Mouse (Mus musculus) frontal cortex, adult 2 months (tissue): ENCODE results near the gene Prkacb. TPM values are rescaled to one million over a fixed set of nuclear protein-coding genes. Genes with fewer than 3 reads are reported as not detected.
"Not testable (repeated sequence)": the region's sequence is repeated elsewhere in the genome, so short reads cannot be mapped to it uniquely, and the experiment has no call there.

Source experiments
- DNase-seq, 2 experiments: peaks; one replicate each; pipeline ENCODE4 v3.0.0; 2022; ENCODE audit warnings: low spot score in 1 of 2; ENCODE audit errors: extremely low spot score in 1 of 2
- polyA plus RNA-seq: library from polyadenylated mRNA; depleted of rRNA; stranded (reverse); fragments of >200 nt; gene quantifications from 2 replicates; pipeline ENCODE4 v1.2.3, GENCODE M21; 2012

Gene Prkacb
- polyA plus RNA-seq, 1 experiment: 194 TPM

DNA sequence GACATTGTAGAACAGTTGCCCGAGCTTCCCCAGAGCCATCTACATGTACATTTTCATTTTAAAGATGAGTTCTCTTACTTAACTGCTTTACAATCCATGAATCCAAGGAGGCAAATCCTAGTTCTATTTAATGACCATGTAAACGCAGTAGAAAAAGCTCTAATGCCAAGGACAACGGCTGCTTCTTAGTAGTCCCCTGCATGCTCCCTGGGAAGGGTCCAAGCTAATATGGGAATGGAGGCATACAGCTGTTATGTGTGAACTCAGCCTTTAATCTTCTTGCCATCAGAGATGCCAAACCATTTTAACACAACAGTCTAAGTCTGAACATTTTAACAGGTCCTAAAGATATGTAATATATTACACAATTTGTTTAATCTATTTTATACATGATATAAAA lies 32.5 kb downstream of the Prkacb start:
- no peak for DNase-seq

DNA sequence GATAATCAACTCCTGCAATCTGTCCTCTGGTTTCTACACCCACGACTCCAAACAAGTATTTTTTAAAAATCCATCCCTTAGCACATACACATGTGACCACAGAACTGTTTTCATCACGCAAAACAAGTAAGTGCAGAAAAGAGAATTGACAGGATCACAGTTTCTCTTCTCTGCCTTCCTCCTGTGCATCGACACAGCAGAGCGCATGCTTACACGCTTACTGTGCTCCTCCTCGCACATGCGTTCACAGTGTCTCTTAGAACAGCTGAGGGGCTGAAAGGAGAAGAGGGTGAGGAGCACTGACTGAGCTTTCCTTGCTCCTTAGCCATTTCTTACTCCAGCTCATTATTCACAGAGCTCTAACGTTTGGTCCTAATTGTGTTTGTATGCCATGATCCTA lies 33.9 kb downstream of the Prkacb start:
- DNase-seq: no peak

DNA sequence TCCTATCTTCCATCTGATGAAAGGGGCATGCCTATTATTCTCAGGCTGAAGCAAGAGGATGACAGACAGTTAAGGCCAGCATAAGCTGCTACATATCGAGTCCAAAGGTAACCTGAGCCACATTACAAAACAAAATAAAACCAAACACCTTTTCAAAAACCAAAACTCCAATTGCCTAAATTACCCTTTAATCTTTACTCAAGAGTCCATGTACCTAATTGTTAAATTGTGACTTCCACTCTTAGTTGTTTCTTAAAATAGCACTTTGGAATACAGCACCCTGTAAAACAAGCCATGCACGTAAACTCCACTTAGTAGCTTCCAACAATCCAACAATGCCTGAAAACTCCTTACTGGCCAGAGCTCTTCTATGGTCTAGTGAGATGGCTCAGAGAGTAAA lies 34.3 kb downstream of the Prkacb start:
- no peak for DNase-seq

DNA sequence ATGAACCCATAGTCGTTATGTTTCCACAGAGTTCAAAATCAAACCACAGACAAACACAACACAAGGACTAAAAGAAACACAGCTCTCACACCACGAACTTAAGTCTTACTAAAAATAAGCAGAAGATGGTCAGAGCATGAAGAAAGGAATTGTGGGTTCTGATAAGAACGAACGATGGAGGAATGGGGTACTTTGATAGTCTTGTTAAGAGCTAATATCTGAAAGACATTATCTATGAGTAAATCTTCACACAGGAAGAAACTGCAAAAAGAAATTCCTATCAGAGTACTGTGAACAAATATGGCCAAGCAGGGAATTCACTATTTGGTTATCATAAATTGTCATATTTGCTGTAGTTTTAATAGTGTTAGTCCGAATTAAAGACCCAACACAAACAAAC lies 36.1 kb downstream of the Prkacb start:
- no peak for DNase-seq

DNA sequence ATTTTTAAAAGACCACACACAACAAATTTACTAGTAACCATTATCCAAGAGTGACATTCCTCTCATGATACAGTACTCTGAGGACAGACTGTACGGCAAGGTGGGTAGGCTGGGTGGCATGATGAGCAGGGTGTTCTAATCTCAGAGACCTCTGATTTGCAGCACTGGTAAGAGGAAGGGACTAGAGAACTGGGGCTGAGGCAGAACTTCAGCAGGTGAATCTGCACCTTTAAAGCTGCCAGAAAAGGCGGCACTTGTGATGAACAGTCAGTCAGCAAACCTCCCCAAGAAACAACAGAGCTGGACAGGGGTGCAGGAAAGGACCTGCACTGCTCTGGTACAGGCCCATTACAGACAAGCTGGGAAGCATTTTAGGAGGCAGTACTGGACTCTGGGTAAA lies 41.9 kb downstream of the Prkacb start:
- DNase-seq: no peak

DNA sequence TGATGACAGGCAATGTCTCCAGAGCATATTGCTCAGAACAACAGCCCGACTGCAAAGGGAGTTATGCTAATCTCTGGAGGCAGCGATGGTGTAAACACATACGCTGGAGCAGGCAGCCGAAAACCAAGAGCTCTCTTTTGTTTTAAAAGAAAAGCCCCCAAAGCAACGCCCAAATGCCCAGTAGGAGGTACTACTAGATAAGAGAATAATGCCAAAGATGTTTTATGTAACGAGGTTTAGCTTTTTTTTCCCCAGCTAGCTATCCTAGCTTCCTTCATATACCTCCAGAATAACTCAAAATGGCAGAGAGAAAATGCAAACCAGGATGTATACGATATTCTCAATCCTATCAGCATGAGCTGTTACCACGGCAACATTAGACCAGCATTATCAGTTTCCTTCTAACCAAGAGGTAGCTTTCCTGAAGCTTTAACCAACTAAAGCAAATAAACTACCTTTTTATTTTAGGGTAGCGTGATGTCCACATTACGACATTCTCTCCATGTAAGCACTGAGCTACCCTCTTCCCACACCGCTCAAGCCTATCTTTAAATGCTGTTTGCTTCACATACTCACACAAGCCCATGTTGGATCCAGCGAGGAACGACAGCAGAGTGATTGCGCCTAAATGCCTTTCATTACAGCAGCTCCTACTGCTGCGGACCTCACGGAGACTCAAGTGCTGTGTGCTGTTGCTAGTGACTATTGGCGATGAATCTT lies 42.7 kb downstream of the Prkacb start:
- DNase-seq: peak; percentile 50 to 72

DNA sequence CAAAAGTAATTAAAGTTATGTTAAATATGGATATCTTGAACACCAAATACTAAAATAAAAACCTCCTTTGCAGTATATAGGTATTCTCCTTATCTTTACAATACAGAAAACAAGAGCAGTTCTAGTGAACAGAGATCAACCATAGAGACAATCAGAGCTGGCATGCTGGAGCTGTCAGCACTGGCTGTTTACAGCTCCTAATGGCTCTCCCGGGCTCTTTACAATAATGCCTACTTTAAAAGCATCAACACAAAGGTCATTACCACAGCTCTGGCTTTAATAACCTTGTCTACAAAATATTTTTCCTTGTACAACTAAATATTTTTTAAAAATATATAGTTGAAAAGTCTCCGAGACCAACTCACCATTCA lies 43.2 kb downstream of the Prkacb start:
- DNase-seq: no peak

DNA sequence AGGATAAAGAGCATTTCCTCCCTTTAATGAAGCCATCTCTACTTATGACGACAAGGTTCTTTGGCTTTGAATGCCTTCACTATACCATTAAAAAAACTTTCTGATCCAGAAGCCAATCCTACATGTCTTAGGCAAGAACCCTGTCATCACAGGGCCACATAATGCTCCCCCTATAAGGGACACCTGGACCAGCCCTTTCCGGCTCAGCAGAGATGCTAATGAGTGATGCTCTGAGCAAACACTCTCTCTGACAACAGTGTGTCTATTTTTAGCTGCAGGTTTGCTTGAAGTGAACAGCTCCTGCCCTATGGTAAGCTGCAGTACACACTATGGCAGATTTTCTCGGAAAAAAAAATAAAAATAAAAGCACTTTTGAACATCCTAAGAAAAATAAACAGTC lies 43.9 kb downstream of the Prkacb start:
- DNase-seq: peak; percentile 56 to 69

DNA sequence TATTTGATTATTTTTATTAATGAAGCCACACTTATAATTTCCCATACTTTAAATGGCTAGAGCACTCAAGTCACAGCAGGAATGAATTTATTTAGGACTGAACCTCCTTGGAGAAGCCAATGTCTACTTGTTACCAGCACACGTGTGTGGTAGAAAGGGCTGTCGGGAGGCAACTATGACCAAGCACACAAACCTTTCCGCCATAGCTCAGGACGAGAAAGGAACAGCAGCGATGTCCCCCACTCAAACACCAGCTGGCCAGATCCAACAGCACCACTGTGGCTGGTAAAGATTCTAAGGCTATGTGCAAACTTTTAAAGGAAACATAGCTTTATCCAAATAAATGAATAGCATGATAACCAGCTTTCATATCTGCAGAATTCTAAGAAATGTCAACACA lies 44.4 kb downstream of the Prkacb start:
- DNase-seq: no peak

DNA sequence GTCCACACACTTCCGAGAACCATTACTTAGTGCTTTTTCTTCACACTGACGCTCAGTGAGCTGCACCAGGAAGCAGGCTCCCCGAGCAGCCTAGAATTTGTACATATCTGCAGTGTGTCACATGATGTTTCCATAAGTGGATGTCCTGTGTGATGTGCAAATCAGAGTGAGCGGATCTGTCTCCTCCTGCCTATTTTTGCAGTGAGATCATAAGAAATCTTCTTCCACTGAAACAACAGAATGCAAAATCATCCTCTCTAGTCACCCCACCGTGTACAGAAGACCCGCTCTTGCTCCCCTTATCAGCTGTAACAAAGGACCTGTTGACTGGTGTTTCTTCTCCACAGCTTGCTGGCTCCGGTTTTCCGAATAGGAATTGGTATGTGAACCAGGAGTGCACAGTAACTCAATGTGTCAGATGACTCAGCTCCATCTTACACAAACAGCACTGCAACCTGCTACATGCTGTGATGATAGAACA lies 46.0 kb downstream of the Prkacb start:
- peak in 1 of 2 experiments; percentile 63 for DNase-seq

DNA sequence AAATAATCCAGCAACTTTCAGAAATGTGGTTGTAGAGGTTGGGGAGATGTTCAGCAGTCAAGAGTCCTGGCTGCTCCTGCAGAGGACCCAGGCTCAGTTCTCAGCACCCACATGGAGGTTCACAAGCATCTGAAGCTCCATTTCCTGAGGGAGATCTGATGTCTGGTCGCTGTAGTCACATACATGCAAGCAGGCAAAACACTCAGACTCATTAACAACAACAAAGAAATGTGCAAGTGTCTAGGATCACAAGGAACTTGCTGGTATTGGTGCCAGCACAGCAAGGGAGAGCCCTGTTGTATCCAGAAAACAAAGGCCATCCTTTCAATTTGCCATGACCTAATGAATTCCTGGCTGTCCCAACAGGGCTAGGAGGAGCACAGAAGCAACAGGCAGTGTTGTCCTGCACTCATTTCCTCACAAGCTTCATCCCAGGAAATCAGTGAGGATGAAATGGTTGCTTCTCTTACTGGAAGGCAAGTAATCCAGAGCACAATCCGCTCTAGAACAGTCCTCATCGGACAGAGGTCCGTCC lies 46.7 kb downstream of the Prkacb start:
- DNase-seq: no peak

DNA sequence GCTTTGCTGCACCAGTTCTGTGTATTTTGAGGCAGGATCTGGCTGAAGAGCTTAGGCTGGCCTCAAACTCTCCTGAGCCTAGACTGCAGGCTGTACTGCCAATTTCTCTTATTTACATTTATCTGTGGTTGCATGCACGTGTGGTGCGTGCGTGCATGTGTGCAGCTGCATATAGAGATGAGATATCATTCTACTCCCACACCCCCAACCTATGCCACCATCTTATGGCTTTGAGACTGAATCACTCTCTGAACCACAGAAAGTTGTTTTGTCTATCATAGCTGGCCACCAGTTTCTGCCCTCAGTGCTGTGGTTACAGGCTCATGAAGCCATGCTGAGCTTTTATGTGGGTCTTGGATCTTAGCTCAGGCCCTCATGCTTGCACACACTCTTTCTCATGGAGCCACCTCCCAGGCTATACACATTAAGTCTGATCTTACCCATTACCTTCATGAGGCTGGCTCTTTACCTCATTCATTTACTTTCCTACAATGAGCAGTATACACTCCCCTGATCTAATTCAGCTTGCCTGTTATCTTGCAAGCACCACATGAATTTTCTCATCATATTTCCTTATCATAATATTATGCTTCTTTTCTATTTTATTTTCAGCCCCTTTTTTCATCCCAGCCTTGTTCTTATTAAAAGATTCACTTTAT lies 47.8 kb downstream of the Prkacb start:
- no peak for DNase-seq

DNA sequence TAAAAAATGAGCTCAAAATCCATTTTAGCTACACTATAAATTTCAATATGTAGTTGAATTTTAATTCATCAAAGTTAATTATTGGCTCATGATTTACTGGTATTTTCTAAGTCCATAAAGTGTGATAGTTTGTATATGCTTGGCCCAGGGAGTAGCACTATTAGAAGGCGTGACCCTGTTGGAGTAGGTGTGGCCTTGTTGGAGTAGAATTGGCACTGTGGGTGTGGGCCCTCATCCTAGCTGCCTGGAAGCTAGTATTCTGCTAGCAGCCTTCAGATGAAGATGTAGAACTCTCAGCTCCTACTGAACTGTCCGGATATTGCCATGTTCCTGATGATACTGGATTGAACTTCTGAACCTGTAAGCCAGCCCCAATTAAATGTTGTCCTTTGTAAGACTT lies 49.7 kb downstream of the Prkacb start:
- DNase-seq: not testable (repeated sequence)

DNA sequence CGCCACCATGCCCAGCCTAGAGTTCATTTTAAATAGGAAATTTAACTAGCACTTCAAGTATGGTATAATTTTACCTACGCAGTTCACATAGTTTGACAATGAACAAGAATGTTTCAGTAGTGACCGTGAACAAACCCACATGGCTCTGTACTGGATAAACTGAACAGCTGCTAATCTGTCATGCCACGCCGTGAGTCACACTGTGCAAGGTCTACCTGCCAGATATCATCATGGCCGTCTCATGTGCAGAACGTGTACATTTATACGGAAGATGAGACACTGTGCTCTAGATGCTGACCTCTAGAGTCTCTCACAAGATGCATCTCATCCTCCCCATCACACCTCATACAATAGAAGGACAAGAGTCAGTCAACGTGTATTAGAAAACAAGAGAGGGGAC lies 51.5 kb downstream of the Prkacb start:
- DNase-seq: no peak

DNA sequence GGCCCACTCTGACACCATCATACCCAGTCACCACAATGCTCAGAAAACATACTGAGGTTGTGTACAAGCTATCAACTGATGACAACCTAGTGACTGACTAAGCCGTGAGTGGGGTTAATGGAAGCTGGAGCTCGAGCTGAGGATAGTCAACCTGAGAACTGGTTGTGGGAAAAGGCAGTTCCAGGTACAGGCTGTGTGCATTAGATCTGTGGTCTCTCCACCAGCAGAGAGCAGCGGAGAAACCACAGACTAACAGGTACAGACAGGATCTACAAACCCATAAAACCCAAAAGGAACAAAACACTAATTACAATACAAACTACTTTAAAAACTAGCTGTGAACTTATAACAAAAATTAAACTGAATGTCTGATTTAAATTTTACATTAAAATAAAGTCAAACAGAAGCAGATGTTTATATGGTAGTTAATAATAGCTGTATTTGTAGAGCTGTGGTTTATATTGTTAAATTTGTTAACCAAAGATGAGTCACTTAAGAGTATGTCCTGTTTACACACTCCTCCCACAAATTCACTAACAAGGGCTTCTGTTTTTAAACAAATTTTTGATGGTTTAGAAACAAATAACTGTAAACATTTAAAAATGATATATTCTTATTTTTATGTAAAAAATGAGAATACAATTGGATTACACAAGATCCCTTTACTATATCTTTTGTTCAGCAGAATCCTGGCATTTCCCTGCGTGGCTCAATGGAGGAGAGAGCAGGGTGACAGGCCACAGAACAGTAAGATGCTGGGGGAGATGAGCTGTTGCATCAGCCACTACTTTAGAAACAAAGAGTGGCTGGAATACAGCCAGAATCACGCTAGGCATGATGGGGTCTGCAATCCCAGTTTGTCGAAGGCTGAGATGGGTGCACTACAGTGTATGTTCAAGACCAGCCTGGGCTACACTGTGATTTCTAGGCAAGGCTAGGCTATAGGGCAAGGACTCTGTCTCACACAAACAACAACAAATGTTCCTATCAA lies 54.5 kb downstream of the Prkacb start:
- DNase-seq: no peak

DNA sequence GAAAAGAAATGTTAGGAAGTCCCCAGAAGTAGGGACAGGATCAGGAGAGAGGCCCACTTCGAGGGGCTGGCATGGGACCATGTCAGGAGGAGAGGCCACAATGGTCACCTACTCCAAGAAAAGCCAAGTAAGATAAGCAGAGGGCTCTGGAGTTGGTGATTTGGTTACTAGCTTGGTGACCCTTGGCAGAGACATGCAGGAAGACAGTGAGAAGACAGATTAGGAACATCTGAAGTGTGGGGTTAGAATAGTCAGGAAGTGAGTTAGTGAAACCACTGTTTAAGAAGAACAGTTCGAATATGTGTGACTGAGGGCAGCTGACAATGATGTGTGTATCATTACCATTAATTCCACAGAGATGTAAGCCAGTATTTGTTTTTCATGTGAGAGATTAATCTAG lies 58.5 kb downstream of the Prkacb start:
- DNase-seq: no peak

DNA sequence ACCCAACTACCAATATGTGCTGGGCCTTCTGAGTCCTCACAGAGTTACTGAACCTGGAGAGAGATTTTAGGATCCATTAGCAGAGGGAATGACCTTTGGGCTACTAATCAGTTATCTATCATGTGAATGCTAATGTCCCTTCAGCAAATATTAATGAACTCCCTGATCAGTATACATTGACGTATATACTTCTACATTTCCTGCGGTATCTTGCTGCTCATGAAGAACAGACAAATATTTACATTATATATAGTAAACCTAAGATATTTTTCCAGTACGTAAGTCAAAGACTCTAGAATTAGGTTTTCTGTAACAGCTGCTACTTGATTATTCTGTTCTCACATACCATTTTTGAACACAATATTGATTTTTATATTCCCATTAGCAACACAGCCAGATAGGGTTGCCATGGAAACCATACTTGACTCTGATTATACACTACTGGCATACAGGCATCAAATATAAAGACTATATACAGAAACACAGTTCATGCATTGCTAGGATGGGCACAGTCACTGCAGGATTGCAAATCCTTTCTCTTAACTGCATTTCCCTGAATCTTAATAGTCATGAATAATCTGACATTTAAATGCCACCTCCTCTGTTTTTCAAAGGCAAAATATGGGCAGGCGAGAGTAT lies 71.1 kb downstream of the Prkacb start:
- DNase-seq: no peak

DNA sequence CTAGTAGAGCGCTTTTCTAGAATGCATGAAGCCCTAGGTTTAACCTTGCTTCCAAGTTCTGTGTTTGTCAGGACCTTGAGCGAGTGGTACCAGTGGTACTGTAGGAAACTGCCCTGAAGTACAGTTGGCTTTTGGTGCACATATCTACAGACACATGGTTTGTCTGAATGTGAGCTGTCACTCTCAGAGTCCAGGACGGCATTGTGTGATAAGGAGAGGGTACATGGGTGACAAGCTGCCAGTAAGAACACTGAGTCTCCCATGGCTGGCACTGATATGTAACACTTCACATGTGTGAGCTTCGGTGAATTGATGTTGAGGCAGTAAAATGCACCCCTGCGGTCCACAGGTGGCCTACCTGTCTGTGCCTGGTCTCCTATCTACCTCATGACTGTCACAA lies 71.6 kb downstream of the Prkacb start:
- DNase-seq: no peak

DNA sequence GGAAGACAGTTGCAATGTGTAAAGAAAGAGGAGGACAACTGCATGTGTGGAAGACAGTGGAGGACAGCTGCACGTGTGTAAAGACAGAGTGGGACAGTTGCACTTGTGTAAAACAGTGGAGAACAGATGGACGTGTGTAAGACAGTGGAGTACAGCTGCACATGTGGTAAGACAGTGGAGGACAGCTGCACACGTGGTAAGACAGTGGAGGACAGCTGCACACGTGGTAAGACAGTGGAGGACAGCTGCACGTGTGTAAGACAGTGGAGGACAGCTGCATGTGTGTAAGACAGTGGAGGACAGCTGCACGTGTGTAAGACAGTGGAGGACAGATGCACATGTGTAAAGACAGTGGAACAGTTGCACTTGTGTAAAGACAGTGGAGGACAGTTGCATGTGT lies 76.6 kb downstream of the Prkacb start:
- DNase-seq: not testable (repeated sequence)

DNA sequence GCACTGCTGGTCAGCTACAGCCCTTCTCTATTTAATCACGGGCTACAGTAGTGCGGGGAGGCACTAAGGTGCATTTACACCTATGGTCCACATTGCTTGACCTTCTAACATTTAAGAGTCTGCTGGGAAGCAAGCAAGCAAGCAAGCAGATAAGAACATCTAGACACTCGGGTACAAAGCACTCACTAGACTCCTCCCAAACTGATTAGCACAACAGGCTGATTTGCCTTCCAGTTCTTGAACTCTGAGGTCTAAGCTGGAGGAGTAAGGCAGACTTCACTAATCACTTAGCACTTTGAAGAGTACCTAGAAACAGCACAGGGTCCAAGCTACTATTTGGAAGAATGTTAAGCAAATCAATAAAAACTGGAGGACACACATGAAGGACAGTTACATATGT lies 77.1 kb downstream of the Prkacb start:
- DNase-seq: no peak
